Mouse (Mus musculus) lung, embryonic 15.5 days (tissue): ENCODE results near the gene Grap. TPM values are rescaled to one million over a fixed set of nuclear protein-coding genes. Genes with fewer than 3 reads are reported as not detected.

ENCODE experiments used
- ATAC-seq: fragments of 200-750 bp; cut with Nextera tagmentation; 2 replicates; pipeline ENCODE4 v1.8.0; 2017; ENCODE audit warnings: moderate number of reproducible peaks, borderline replicate concordance; ENCODE audit not compliant: low FRiP score, low TSS enrichment; ENCODE audit errors: extremely low read depth
- H3K27ac ChIP-seq: fragments of 300-500 bp; sonication (generic); 2 replicates; pipeline ENCODE4 v1.5.1; 2015; ENCODE audit warnings: moderate library complexity, mild to moderate bottlenecking, inconsistent platforms
- H3K27me3 ChIP-seq: fragments of 300-500 bp; sonication (generic); 2 replicates; pipeline ENCODE4 v1.6.1; 2015; ENCODE audit warnings: inconsistent platforms
- H3K36me3 ChIP-seq: fragments of 300-500 bp; sonication (generic); 2 replicates; pipeline ENCODE4 v1.6.1; 2015; ENCODE audit warnings: inconsistent platforms
- H3K4me1 ChIP-seq: fragments of 300-500 bp; sonication (generic); 2 replicates; pipeline ENCODE4 v1.6.1; 2015; ENCODE audit warnings: inconsistent platforms
- H3K4me2 ChIP-seq: fragments of 300-500 bp; sonication (generic); 2 replicates; pipeline ENCODE4 v1.6.1; 2015; ENCODE audit warnings: inconsistent platforms, mild to moderate bottlenecking, moderate library complexity
- H3K4me3 ChIP-seq: fragments of 300-500 bp; sonication (generic); 2 replicates; pipeline ENCODE4 v1.5.1; 2015; ENCODE audit warnings: mild to moderate bottlenecking, inconsistent platforms
- H3K9ac ChIP-seq: fragments of 300-500 bp; sonication (generic); 2 replicates; pipeline ENCODE4 v1.6.1; 2015; ENCODE audit warnings: inconsistent platforms
- H3K9me3 ChIP-seq: fragments of 300-500 bp; sonication (generic); 2 replicates; pipeline ENCODE4 v1.6.1; 2016; ENCODE audit warnings: inconsistent platforms
- WGBS: fragments of 180-500 bp; shearing (Covaris S2); methylation state at CpG from one replicate; pipeline ENCODE4 v1.1.7; 2015; 5-methylcytosine and 5-hydroxymethylcytosine counted together
- polyA plus RNA-seq: library from polyadenylated mRNA; unstranded; fragments of >200 nt; fragmentation: Nextera tagmentation; extraction: Ambion mirVana; gene quantifications from 2 replicates; pipeline ENCODE4 v1.2.1, GENCODE M21; 2015

The Grap gene
- polyA plus RNA-seq, 1 experiment from 2014 or later = 42.2 TPM

GRCm38 (mm10) chr11:61699933-61700332, 46.9 kb downstream of the Grap start:
- H3K4me3 ChIP-seq = no peak overlapping the region
- WGBS = 56% methylated on average over 4 of the region's 4 CpGs
- H3K9me3 ChIP-seq = no peaks in the 10 kb centered on the region
- H3K36me3 ChIP-seq = no peaks in the 10 kb centered on the region
- no peak overlapping the region for H3K9ac ChIP-seq
- ATAC-seq = no peak
- H3K4me1 ChIP-seq = no peaks in the 10 kb centered on the region
- H3K27me3 ChIP-seq = no peaks in the 10 kb centered on the region
- H3K4me2 ChIP-seq = no peak overlapping the region
- H3K27ac ChIP-seq = no peak overlapping the region

GRCm38 (mm10) chr11:61701696-61702095, 48.6 kb downstream of the Grap start:
- H3K9me3 ChIP-seq = no peaks in the 10 kb centered on the region
- no peak overlapping the region for H3K27ac ChIP-seq
- H3K36me3 ChIP-seq = no peaks in the 10 kb centered on the region
- WGBS = 70% methylated on average over 5 of the region's 5 CpGs
- no peaks in the 10 kb centered on the region for H3K4me1 ChIP-seq
- no peak for ATAC-seq
- no peaks in the 10 kb centered on the region for H3K27me3 ChIP-seq
- no peak overlapping the region for H3K9ac ChIP-seq
- no peak overlapping the region for H3K4me2 ChIP-seq
- no peak overlapping the region for H3K4me3 ChIP-seq

- no peak overlapping the region for H3K9ac ChIP-seq
- no peak overlapping the region for H3K27ac ChIP-seq
- no peaks in the 10 kb centered on the region for H3K27me3 ChIP-seq
- 90% methylated on average over 5 of the region's 5 CpGs for WGBS
- no peaks in the 10 kb centered on the region for H3K36me3 ChIP-seq
- H3K4me3 ChIP-seq = no peak overlapping the region
- H3K9me3 ChIP-seq = no peaks in the 10 kb centered on the region
- H3K4me1 ChIP-seq = no peaks in the 10 kb centered on the region
- no peak for ATAC-seq
- H3K4me2 ChIP-seq = no peak overlapping the region
Measured at GRCm38 (mm10) chr11:61702494-61702893, 49.4 kb downstream of the Grap start.

- Histone ChIP-seq H3K4me3 (no peak overlapping the region), H3K9ac (no peak overlapping the region), H3K4me1 (no peaks in the 10 kb centered on the region), H3K27me3 (no peaks in the 10 kb centered on the region), H3K27ac (no peak overlapping the region), H3K36me3 (no peaks in the 10 kb centered on the region), H3K4me2 (no peak overlapping the region), H3K9me3 (no peaks in the 10 kb centered on the region)
- ATAC-seq = no peak
- 80% methylated on average over 2 of the region's 2 CpGs for WGBS
Measured at GRCm38 (mm10) chr11:61705581-61705980, 52.5 kb downstream of the Grap start.

GRCm38 (mm10) chr11:61706232-61706631, 53.2 kb downstream of the Grap start:
- no peak for ATAC-seq
- Histone ChIP-seq H3K4me1 (no peaks in the 10 kb centered on the region), H3K4me3 (no peak overlapping the region), H3K36me3 (no peaks in the 10 kb centered on the region), H3K9ac (no peak overlapping the region), H3K27me3 (no peaks in the 10 kb centered on the region), H3K9me3 (no peaks in the 10 kb centered on the region), H3K4me2 (no peak overlapping the region), H3K27ac (no peak overlapping the region)
- 57% methylated on average over 4 of the region's 4 CpGs for WGBS

GRCm38 (mm10) chr11:61708928-61709327, 55.9 kb downstream of the Grap start:
- Histone ChIP-seq H3K4me2 (no peak overlapping the region), H3K9me3 (no peaks in the 10 kb centered on the region), H3K27me3 (no peaks in the 10 kb centered on the region), H3K4me1 (no peaks in the 10 kb centered on the region), H3K9ac (no peak overlapping the region), H3K4me3 (no peak overlapping the region), H3K27ac (no peak overlapping the region), H3K36me3 (no peaks in the 10 kb centered on the region)
- no peak for ATAC-seq
- 56% methylated on average over 3 of the region's 3 CpGs for WGBS

GRCm38 (mm10) chr11:61713157-61713855, 60.2 kb downstream of the Grap start:
- Histone ChIP-seq H3K27me3 (no peaks in the 10 kb centered on the region), H3K4me1 (no peaks in the 10 kb centered on the region), H3K4me2 (no peak overlapping the region), H3K27ac (no peak overlapping the region), H3K4me3 (no peak overlapping the region), H3K36me3 (no peaks in the 10 kb centered on the region), H3K9me3 (no peaks in the 10 kb centered on the region), H3K9ac (no peak overlapping the region)
- ATAC-seq = no peak
- WGBS = 57% methylated on average over 15 of the region's 15 CpGs

- Histone ChIP-seq H3K4me3 (no peak overlapping the region), H3K36me3 (no peaks in the 10 kb centered on the region), H3K9ac (no peak overlapping the region), H3K4me2 (no peak overlapping the region), H3K9me3 (no peaks in the 10 kb centered on the region), H3K4me1 (no peaks in the 10 kb centered on the region), H3K27me3 (no peaks in the 10 kb centered on the region), H3K27ac (no peak overlapping the region)
- ATAC-seq = peak; percentile 73
- 40% methylated on average over 11 of the region's 11 CpGs for WGBS
Measured at GRCm38 (mm10) chr11:61714346-61715117, 61.5 kb downstream of the Grap start.

GRCm38 (mm10) chr11:61715130-61715529, 62.1 kb downstream of the Grap start:
- no peaks in the 10 kb centered on the region for H3K4me1 ChIP-seq
- H3K4me3 ChIP-seq = no peak overlapping the region
- peak; percentile 29 for ATAC-seq
- no peaks in the 10 kb centered on the region for H3K36me3 ChIP-seq
- 58% methylated on average over 6 of the region's 6 CpGs for WGBS
- H3K9ac ChIP-seq = no peak overlapping the region
- H3K9me3 ChIP-seq = no peaks in the 10 kb centered on the region
- H3K27ac ChIP-seq = no peak overlapping the region
- H3K27me3 ChIP-seq = no peaks in the 10 kb centered on the region
- no peak overlapping the region for H3K4me2 ChIP-seq

- H3K27me3 ChIP-seq = no peaks in the 10 kb centered on the region
- H3K36me3 ChIP-seq = no peaks in the 10 kb centered on the region
- H3K4me2 ChIP-seq = no peak overlapping the region
- 69% methylated on average over 5 of the region's 5 CpGs for WGBS
- H3K4me1 ChIP-seq = no peaks in the 10 kb centered on the region
- H3K9ac ChIP-seq = no peak overlapping the region
- H3K9me3 ChIP-seq = no peaks in the 10 kb centered on the region
- H3K4me3 ChIP-seq = no peak overlapping the region
- ATAC-seq = no peak
- H3K27ac ChIP-seq = no peak overlapping the region
Measured at GRCm38 (mm10) chr11:61717990-61718389, 64.9 kb downstream of the Grap start.

GRCm38 (mm10) chr11:61719387-61719786, 66.3 kb downstream of the Grap start:
- H3K27ac ChIP-seq = no peak overlapping the region

GRCm38 (mm10) chr11:61719826-61720225, 66.8 kb downstream of the Grap start:
- no peak overlapping the region for H3K27ac ChIP-seq
- H3K4me2 ChIP-seq = no peak overlapping the region
- H3K9me3 ChIP-seq = no peaks in the 10 kb centered on the region
- no peak overlapping the region for H3K4me3 ChIP-seq
- H3K9ac ChIP-seq = no peak overlapping the region
- 70% methylated on average over 8 of the region's 8 CpGs for WGBS
- no peaks in the 10 kb centered on the region for H3K4me1 ChIP-seq
- H3K36me3 ChIP-seq = no peaks in the 10 kb centered on the region
- no peak for ATAC-seq
- no peaks in the 10 kb centered on the region for H3K27me3 ChIP-seq

More at GRCm38 (mm10) chr11:61719387-61719786, 66.3 kb downstream of the Grap start:
- Histone ChIP-seq H3K27me3 (no peaks in the 10 kb centered on the region), H3K36me3 (no peaks in the 10 kb centered on the region), H3K9me3 (no peaks in the 10 kb centered on the region), H3K4me2 (no peak overlapping the region), H3K9ac (no peak overlapping the region), H3K4me1 (no peaks in the 10 kb centered on the region), H3K4me3 (no peak overlapping the region)
- no peak for ATAC-seq
- WGBS = 23% methylated on average over 3 of the region's 3 CpGs
